8 mouse cellular contexts compared by ENCODE assay signal in the genomic region with DNA sequence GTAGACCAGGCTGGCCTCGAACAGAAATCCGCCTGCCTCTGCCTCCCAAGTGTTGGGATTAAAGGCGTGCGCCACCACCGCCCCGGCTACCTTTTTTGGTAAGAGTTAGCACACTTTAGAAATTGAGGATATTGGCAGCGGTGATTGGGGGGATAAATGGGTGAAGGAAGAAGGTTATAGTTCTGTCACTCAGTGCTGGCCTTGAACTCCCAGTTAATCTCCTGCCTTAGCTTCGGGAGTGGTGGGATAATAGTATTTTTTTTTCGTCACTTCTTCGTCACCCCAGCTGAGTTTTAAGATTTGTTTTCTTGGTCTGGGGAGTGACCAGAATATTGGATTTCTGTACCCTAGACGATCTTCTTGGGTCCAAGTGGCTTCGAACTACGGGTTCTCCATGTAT. TPM values are rescaled to one million over a fixed set of nuclear protein-coding genes. Genes with fewer than 3 reads are reported as not detected.
DNase-seq lines count a peak whose midpoint lies in the region; ATAC-seq and TF ChIP-seq lines count a peak whose summit lies in the region.

No protein-coding gene starts in this region.

- H3K4me1 ChIP-seq in kidney, adult 2 months (ENCODE audit: control insufficient read depth, insufficient read depth, low read length) = peaks cover 8% of the 10 kb centered on the region
- H3K4me1 ChIP-seq in bone marrow macrophage, adult 2 months (ENCODE audit: control insufficient read depth, insufficient read depth, low read length) = peaks cover 7% of the 10 kb centered on the region
- peaks cover 26% of the 10 kb centered on the region for H3K4me1 ChIP-seq in hindbrain, embryonic 13.5 days (replicated peaks)
- H3K4me1 ChIP-seq in midbrain, embryonic 14.5 days (ENCODE audit: control insufficient read depth, insufficient read depth, low read length) = peaks cover 26% of the 10 kb centered on the region

- H3K4me3 ChIP-seq in kidney, adult 2 months (ENCODE audit: insufficient read depth, low read depth, low read length) = peak overlapping the region; percentile 94
- peak overlapping the region; percentile 90 for H3K4me3 ChIP-seq in bone marrow macrophage, adult 2 months (ENCODE audit: insufficient read depth, low read length)
- H3K4me3 ChIP-seq in hindbrain, embryonic 13.5 days = peak overlapping the region; percentile 80
- peak overlapping the region; percentile 79 for H3K4me3 ChIP-seq in midbrain, embryonic 14.5 days (replicated peaks; ENCODE audit: low read depth, low read length)

- whole genome bisulfite sequencing in kidney, adult 2 months = 38% methylated on average over 13 of the region's 13 CpGs
- 50% methylated on average over 13 of the region's 13 CpGs for WGBS in hindbrain, embryonic 13.5 days
- WGBS in midbrain, embryonic 14.5 days = 51% methylated on average over 13 of the region's 13 CpGs

- no peak for DNase-seq in kidney, adult 2 months
- DNase-seq in kidney, adult 11 months = no peak
- no peak for DNase-seq in midbrain, embryonic 14.5 days
- no peak for DNase-seq in right cerebral cortex, postnatal 25 days
- no peak for DNase-seq in cerebellum, adult 9-11 months
- no peak for DNase-seq in left cerebral cortex, adult 8-10 months (ENCODE audit: low spot score in 2 of 2)

- no peak for TF ChIP-seq CTCF in kidney, adult 2 months (conservative IDR thresholded peaks at IDR 0.05; ENCODE audit: insufficient read depth, insufficient read length, low read depth, low read length)
- no peak for TF ChIP-seq CTCF in bone marrow macrophage, adult 2 months (IDR thresholded peaks at IDR 0.05; ENCODE audit: low read depth, low read length)

- H3K27ac ChIP-seq in kidney, adult 2 months (ENCODE audit: insufficient read depth, low read depth, low read length) = no peak overlapping the region
- H3K27ac ChIP-seq in bone marrow macrophage, adult 2 months (ENCODE audit: insufficient read depth, low read depth, low read length) = peak overlapping the region; percentile 4; the same call in 1 of the 2 replicates
- H3K27ac ChIP-seq in hindbrain, embryonic 13.5 days = peak overlapping the region; percentile 99
- H3K27ac ChIP-seq in midbrain, embryonic 14.5 days (replicated peaks; ENCODE audit: low read depth, low read length) = no peak overlapping the region

- ATAC-seq in hindbrain, embryonic 13.5 days (ENCODE audit: low FRiP score) = no peak
- ATAC-seq in midbrain, embryonic 14.5 days (ENCODE audit: low FRiP score, low TSS enrichment) = no peak

- H3K36me3 ChIP-seq in kidney, adult 2 months (ENCODE audit: control insufficient read depth, insufficient read depth, low read length) = no peaks in the 10 kb centered on the region
- 0 out of 2 replicates have a peak, but pooled peaks cover 2% of the 10 kb centered on the region for H3K36me3 ChIP-seq in hindbrain, embryonic 13.5 days
- peaks cover 5% of the 10 kb centered on the region; the same call in 1 of the 2 replicates for H3K36me3 ChIP-seq in midbrain, embryonic 14.5 days (ENCODE audit: control insufficient read depth, insufficient read depth, low read length)

- no peaks in the 10 kb centered on the region for H3K27me3 ChIP-seq in kidney, adult 2 months (replicated peaks; ENCODE audit: control insufficient read depth, insufficient read depth, low read length)
- no peaks in the 10 kb centered on the region for H3K27me3 ChIP-seq in hindbrain, embryonic 13.5 days
- no peaks in the 10 kb centered on the region for H3K27me3 ChIP-seq in midbrain, embryonic 14.5 days (ENCODE audit: control insufficient read depth, insufficient read depth, low read length)

- H3K9ac ChIP-seq in hindbrain, embryonic 13.5 days = peak overlapping the region; percentile 93
- peak overlapping the region; percentile 97 for H3K9ac ChIP-seq in midbrain, embryonic 14.5 days (replicated peaks; ENCODE audit: low read length)

- H3K9me3 ChIP-seq in hindbrain, embryonic 13.5 days = no peaks in the 10 kb centered on the region
- H3K9me3 ChIP-seq in midbrain, embryonic 14.5 days (ENCODE audit: control insufficient read depth, low read length) = no peaks in the 10 kb centered on the region

- peak overlapping the region; percentile 71 for H3K4me2 ChIP-seq in hindbrain, embryonic 13.5 days
- peak overlapping the region; percentile 63 for H3K4me2 ChIP-seq in midbrain, embryonic 14.5 days (ENCODE audit: low read length)

- TF ChIP-seq POLR2A in kidney, adult 2 months (IDR thresholded peaks at IDR 0.05; ENCODE audit: low read depth, low read length) = no peak
- TF ChIP-seq POLR2A in bone marrow macrophage, adult 2 months (IDR thresholded peaks at IDR 0.05; ENCODE audit: borderline replicate concordance, low read depth, low read length) = no peak

RNA-seq across cellular contexts. Expression of a gene that starts 1.2 kb away (rescaled TPM):
- 11.3 and 13.5 TPM in 2 replicates for polyA plus RNA-seq in kidney, adult 2 months (2012; rRNA removed)
- 136 and 169 TPM in 2 replicates for polyA plus RNA-seq in bone marrow macrophage, adult 2 months (2012; ENCODE audit: insufficient read depth, insufficient read length, missing spikeins)
- 127 and 138 TPM in 2 replicates for polyA plus RNA-seq in hindbrain, embryonic 13.5 days (2015; fragmentation: Nextera tagmentation; extraction: Ambion mirVana)
- polyA plus RNA-seq in midbrain, embryonic 14.5 days (2014; fragmentation: Nextera tagmentation; extraction: Ambion mirVana) = 113 and 148 TPM in 2 replicates
- total RNA-seq in left cerebral cortex, adult 8-10 months (2022) = 100 to 1,000 TPM; 121 to 128 (median 124) TPM

RNA-seq across cellular contexts. Expression of a gene that starts 34.1 kb away (rescaled TPM):
- polyA plus RNA-seq in kidney, adult 2 months (2012; rRNA removed) = 0.11 and 0.20 TPM in 2 replicates
- 9.0 and 9.4 TPM in 2 replicates for polyA plus RNA-seq in bone marrow macrophage, adult 2 months (2012; ENCODE audit: insufficient read depth, insufficient read length, missing spikeins)
- polyA plus RNA-seq in hindbrain, embryonic 13.5 days (2015; fragmentation: Nextera tagmentation; extraction: Ambion mirVana) = 0.36 and 1.4 TPM in 2 replicates
- 0.47 and 0.68 TPM in 2 replicates for polyA plus RNA-seq in midbrain, embryonic 14.5 days (2014; fragmentation: Nextera tagmentation; extraction: Ambion mirVana)
- under 1 TPM; 0.41 to 0.63 (median 0.54) TPM for total RNA-seq in left cerebral cortex, adult 8-10 months (2022)

Comparison
In these comparisons a context has a peak if more than half of its experiments do, and no peak if none do; other contexts are left out.
1. H3K27ac ChIP-seq: peak in bone marrow macrophage, adult 2 months (single experiment) and hindbrain, embryonic 13.5 days (single experiment); none in kidney, adult 2 months (single experiment) and midbrain, embryonic 14.5 days (single experiment).
2. Peak in every context shown above with its lines, with median percentiles within 50 percentile points of each other: H3K4me3 ChIP-seq.